Mouse (Mus musculus) cortical plate, adult 2 months (tissue): ENCODE results near the gene Chst10.

Experiments used
- CTCF ChIP-seq: fragments of 200-500 bp; IDR thresholded peaks from 2 replicates; pipeline ENCODE4 v1.5.1; 2011; ENCODE audit warnings: mild to moderate bottlenecking, control low read depth, low read length; ENCODE audit not compliant: insufficient read depth; ENCODE audit errors: extremely low read depth
- POLR2A ChIP-seq: fragments of 200-500 bp; IDR thresholded peaks from 2 replicates; pipeline ENCODE4 v1.6.1; 2011; ENCODE audit warnings: mild to moderate bottlenecking, low read length, control low read depth; ENCODE audit not compliant: insufficient read depth; ENCODE audit errors: extremely low read depth

DNA sequence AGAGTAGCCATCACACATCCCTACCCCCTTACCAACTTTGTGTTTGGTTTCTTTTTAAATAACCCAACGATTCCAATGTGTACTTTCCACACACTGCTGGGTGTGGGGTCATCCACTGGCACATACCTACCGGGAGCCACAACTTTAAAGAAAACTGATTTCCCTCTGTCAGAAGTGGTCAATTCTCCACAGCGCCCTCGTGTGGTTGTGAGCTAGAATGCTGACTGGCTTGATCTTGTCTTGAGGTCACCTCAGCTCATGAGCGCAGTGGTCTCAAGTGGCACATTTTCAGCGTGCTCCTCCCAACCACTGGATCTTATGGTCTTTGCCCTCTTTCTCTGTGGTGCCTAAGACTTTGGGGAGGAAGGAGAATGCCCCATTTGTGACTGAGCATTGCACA lies 38.8 kb upstream of the Chst10 start:
- TF ChIP-seq CTCF (peak; percentile 69), POLR2A (no peak)
